Mouse (Mus musculus) heart, postnatal 0 days (tissue): ENCODE measurements at regions not wholly inside any gene's neighbourhood (a gene's known extent, or its start where the extent isn't known, plus 50 kb on each side); places are given as distances from the start of the nearest gene placed in this dataset.
"Not testable (repeated sequence)": the region's sequence is repeated elsewhere in the genome, so short reads cannot be mapped to it uniquely, and the experiment has no call there.

Source experiments
- ATAC-seq: fragments of 200-750 bp; cut with Nextera tagmentation; 2 replicates; pipeline ENCODE4 v1.8.0; 2017; ENCODE audit warnings: low read depth, moderate number of reproducible peaks, moderate library complexity; ENCODE audit not compliant: insufficient read depth
- DNase-seq: peaks from one replicate; pipeline ENCODE4 v3.0.0-alpha.2; 2016; ENCODE audit warnings: low spot score
- H3K27ac ChIP-seq: fragments of 300-500 bp; sonication (generic); 2 replicates; pipeline ENCODE4 v1.5.1; 2014; ENCODE audit warnings: low read depth, mild to moderate bottlenecking
- H3K27me3 ChIP-seq: fragments of 300-500 bp; sonication (generic); 2 replicates; pipeline ENCODE4 v1.6.1; 2014; ENCODE audit warnings: low read length, mixed read lengths; ENCODE audit not compliant: control insufficient read depth, insufficient read depth
- H3K36me3 ChIP-seq: fragments of 300-500 bp; sonication (generic); replicated peaks from 2 replicates; pipeline ENCODE4 v1.6.1; 2014; ENCODE audit warnings: low read length, mixed read lengths; ENCODE audit not compliant: control insufficient read depth, insufficient read depth
- H3K4me1 ChIP-seq: fragments of 300-500 bp; sonication (generic); 2 replicates; pipeline ENCODE4 v1.6.1; 2014; ENCODE audit warnings: antibody characterized with exemption; ENCODE audit not compliant: control insufficient read depth, insufficient read depth
- H3K4me2 ChIP-seq: fragments of 300-500 bp; sonication (generic); 2 replicates; pipeline ENCODE4 v1.6.1; 2014; ENCODE audit warnings: low read depth, mild to moderate bottlenecking, low read length, moderate library complexity
- H3K4me3 ChIP-seq: fragments of 300-500 bp; sonication (generic); 2 replicates; pipeline ENCODE4 v1.5.1; 2014; ENCODE audit warnings: low read depth, low read length
- H3K9ac ChIP-seq: fragments of 300-500 bp; sonication (generic); replicated peaks from 2 replicates; pipeline ENCODE4 v1.6.1; 2014; ENCODE audit warnings: low read depth, low read length, mixed read lengths
- H3K9me3 ChIP-seq: fragments of 300-500 bp; sonication (generic); replicated peaks from 2 replicates; pipeline ENCODE4 v1.6.1; 2016; ENCODE audit warnings: low read length; ENCODE audit not compliant: control insufficient read depth
- CTCF ChIP-seq: IDR thresholded peaks from 2 replicates; pipeline ENCODE4 v1.5.1; 2016; ENCODE audit warnings: antibody characterized with exemption, control low read depth, low read depth
- EP300 ChIP-seq: IDR thresholded peaks from 2 replicates; pipeline ENCODE4 v1.6.1; 2016; ENCODE audit warnings: antibody characterized with exemption, low read depth
- WGBS: fragments of 180-500 bp; shearing (Covaris S2); extraction: QIAGEN DNeasy Blood & Tissue Kit; methylation state at CpG from one replicate; pipeline ENCODE4 v1.1.7; 2014; 5-methylcytosine and 5-hydroxymethylcytosine counted together

DNA sequence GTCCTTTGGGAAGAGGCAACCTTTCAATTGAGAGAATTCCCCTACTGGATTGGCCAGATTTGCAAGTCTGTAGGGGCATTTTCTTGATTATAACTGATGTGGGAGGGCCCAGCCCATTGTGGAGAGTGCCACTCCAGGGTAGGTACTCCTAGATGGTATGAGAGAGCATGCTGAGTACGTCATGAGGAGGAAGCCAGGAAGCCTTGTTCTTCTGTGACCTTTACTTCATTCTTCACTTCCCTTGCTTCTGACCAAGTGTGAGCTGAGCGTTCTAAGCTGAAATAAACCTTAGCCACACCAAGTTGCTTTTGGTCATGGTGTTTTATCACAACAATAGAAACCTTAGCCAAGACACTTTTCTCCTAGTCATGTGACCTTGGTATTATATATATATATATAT lies 157.0 kb downstream of the Cand1 start:
- TF ChIP-seq CTCF (no peak), EP300 (no peak)
- Histone ChIP-seq H3K4me3 (no peak overlapping the region), H3K4me2 (no peak overlapping the region), H3K9me3 (no peaks in the 10 kb centered on the region), H3K36me3 (no peaks in the 10 kb centered on the region), H3K9ac (no peak overlapping the region), H3K27me3 (no peaks in the 10 kb centered on the region), H3K27ac (no peak overlapping the region), H3K4me1 (no peaks in the 10 kb centered on the region)
- 80% methylated on average over 2 of the region's 2 CpGs for WGBS
- DNase-seq (no peak), ATAC-seq (no peak)

- 70% methylated on average over 3 of the region's 3 CpGs for WGBS
- H3K4me2 ChIP-seq, H3K9me3 ChIP-seq, H3K9ac ChIP-seq, H3K27me3 ChIP-seq, H3K4me1 ChIP-seq, DNase-seq, ATAC-seq, H3K27ac ChIP-seq, H3K4me3 ChIP-seq, H3K36me3 ChIP-seq: not testable (repeated sequence)
Observed at GRCm38 (mm10) chr10:119081766-119082165, 158.1 kb downstream of the Cand1 start.

DNA sequence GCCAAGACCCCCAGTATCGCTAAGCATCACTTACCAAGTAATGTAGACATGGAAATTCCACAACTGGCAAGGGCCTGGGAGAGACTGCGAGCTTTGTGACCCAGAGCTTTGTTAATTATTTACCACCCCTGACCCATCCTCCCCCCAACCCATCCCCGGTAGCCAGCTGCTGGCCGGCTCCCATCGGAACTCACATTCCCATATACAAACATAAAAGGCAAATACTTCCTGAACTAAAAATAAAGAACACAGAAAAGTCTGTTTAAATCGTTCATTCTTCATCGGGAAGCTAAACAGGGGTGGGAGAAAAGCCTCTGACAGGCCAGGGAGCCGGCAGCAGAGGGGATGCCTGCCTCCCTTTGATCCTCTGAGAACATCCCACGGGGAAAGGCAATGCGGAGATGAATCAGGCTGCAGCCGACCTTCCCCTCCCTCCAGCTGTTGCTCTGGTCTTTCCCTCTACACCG lies 163.7 kb downstream of the Cand1 start:
- no peak overlapping the region for H3K27ac ChIP-seq
- H3K4me2 ChIP-seq: no peak overlapping the region
- no peak overlapping the region for H3K9ac ChIP-seq
- DNase-seq (no peak), ATAC-seq (no peak)
- H3K9me3 ChIP-seq: no peaks in the 10 kb centered on the region
- H3K4me3 ChIP-seq: no peak overlapping the region
- TF ChIP-seq CTCF (no peak), EP300 (no peak)
- H3K27me3 ChIP-seq: no peaks in the 10 kb centered on the region
- no peaks in the 10 kb centered on the region for H3K36me3 ChIP-seq
- WGBS: 26% methylated on average over 12 of the region's 12 CpGs
- H3K4me1 ChIP-seq: no peaks in the 10 kb centered on the region

DNA sequence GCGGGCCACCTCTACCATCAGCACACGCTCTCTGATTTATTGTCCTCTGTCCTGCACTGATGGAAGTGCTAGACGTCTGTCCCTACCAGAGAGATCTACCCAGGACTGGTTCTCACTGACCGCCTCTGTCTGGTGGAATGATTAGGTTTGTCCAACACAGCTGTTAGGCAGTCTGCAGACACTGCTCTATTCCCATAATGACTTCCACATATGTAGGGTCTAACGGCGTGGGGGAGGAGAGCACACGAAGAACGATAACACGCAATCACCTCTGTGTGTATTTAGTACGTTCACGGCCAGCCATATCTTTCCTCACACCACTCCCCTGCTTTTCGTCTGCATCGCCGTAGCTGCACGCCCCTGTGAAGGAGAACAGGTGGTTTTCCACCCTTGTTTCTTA lies 165.0 kb downstream of the Cand1 start:
- DNase-seq: no peak
- Histone ChIP-seq H3K9ac (no peak overlapping the region), H3K9me3 (no peaks in the 10 kb centered on the region), H3K4me1 (no peaks in the 10 kb centered on the region), H3K4me3 (no peak overlapping the region), H3K4me2 (peak overlapping the region; percentile 16; the same call in 1 of the 2 replicates), H3K36me3 (no peaks in the 10 kb centered on the region), H3K27me3 (no peaks in the 10 kb centered on the region), H3K27ac (no peak overlapping the region)
- 64% methylated on average over 15 of the region's 15 CpGs for WGBS
- TF ChIP-seq EP300 (no peak), CTCF (no peak)
- ATAC-seq: no peak

DNA sequence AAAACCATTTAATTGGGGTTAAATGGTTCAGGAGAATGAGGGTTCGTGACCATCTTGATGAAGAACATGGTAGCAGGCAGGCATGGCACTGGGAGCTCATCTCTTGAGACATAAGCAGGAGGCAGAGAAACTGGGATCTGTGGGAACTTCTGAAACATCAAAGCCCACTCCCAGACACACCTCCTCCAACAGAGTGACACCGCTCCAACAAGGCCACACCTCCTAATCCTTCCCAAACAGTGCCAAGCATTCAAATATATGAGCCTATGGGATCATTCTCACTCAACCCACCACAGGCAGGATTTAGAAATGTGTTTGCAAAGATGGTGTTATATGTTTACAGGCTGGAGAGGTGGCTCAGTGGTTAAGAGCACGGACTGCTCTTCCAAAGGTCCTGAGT lies 165.9 kb downstream of the Cand1 start:
- Histone ChIP-seq H3K27me3 (no peaks in the 10 kb centered on the region), H3K4me2 (no peak overlapping the region), H3K4me3 (no peak overlapping the region), H3K27ac (no peak overlapping the region), H3K4me1 (0 out of 2 replicates have a peak, but pooled peaks cover 3% of the 10 kb centered on the region), H3K9ac (no peak overlapping the region), H3K36me3 (no peaks in the 10 kb centered on the region), H3K9me3 (no peaks in the 10 kb centered on the region)
- no peak for TF ChIP-seq EP300
- no peak for TF ChIP-seq CTCF
- 83% methylated on average over 3 of the region's 3 CpGs for WGBS
- ATAC-seq (no peak), DNase-seq (no peak)

GRCm38 (mm10) chr10:119069410-119069809 lies 170.4 kb downstream of the Cand1 start:
- Histone ChIP-seq H3K9me3 (no peaks in the 10 kb centered on the region), H3K9ac (no peak overlapping the region), H3K4me1 (0 out of 2 replicates have a peak, but pooled peaks cover 8% of the 10 kb centered on the region), H3K27me3 (no peaks in the 10 kb centered on the region), H3K27ac (no peak overlapping the region), H3K4me2 (no peak overlapping the region), H3K36me3 (no peaks in the 10 kb centered on the region), H3K4me3 (no peak overlapping the region)
- no peak for DNase-seq
- no peak for ATAC-seq
- WGBS: 46% methylated on average over 11 of the region's 11 CpGs
- TF ChIP-seq EP300: no peak
- TF ChIP-seq CTCF: no peak
